Mouse (Mus musculus) heart, embryonic 12.5 days (tissue): ENCODE data around the gene Fus. TPM values are rescaled to one million over a fixed set of nuclear protein-coding genes. Genes with fewer than 3 reads are reported as not detected.

Source experiments
- ATAC-seq: fragments of 200-750 bp; cut with Nextera tagmentation; 2 replicates; pipeline ENCODE4 v1.8.0; 2017; ENCODE audit warnings: moderate TSS enrichment, moderate library complexity; ENCODE audit not compliant: insufficient number of reproducible peaks, low FRiP score
- H3K27ac ChIP-seq: fragments of 300-500 bp; sonication (generic); 2 replicates; pipeline ENCODE4 v1.5.1; 2016; ENCODE audit warnings: mild to moderate bottlenecking, moderate library complexity; ENCODE audit not compliant: poor library complexity, severe bottlenecking
- H3K27me3 ChIP-seq: fragments of 300-500 bp; sonication (generic); replicated peaks from 2 replicates; pipeline ENCODE4 v1.6.1; 2016; ENCODE audit warnings: mild to moderate bottlenecking, moderate library complexity
- H3K36me3 ChIP-seq: fragments of 300-500 bp; sonication (generic); 2 replicates; pipeline ENCODE4 v1.6.1; 2016; ENCODE audit warnings: mild to moderate bottlenecking, moderate library complexity
- H3K4me1 ChIP-seq: fragments of 300-500 bp; sonication (generic); replicated peaks from 2 replicates; pipeline ENCODE4 v1.6.1; 2016; ENCODE audit warnings: mild to moderate bottlenecking
- H3K4me2 ChIP-seq: fragments of 300-500 bp; sonication (generic); 2 replicates; pipeline ENCODE4 v1.6.1; 2016; ENCODE audit warnings: mild to moderate bottlenecking, moderate library complexity
- H3K4me3 ChIP-seq: fragments of 300-500 bp; sonication (generic); 2 replicates; pipeline ENCODE4 v1.5.1; 2016; ENCODE audit warnings: mild to moderate bottlenecking
- H3K9ac ChIP-seq: fragments of 300-500 bp; sonication (generic); 2 replicates; pipeline ENCODE4 v1.6.1; 2016; ENCODE audit warnings: mild to moderate bottlenecking, moderate library complexity
- H3K9me3 ChIP-seq: fragments of 300-500 bp; sonication (generic); replicated peaks from 2 replicates; pipeline ENCODE4 v1.6.1; 2016; ENCODE audit warnings: mild to moderate bottlenecking, moderate library complexity
- WGBS: fragments of 180-500 bp; shearing (Covaris S2); methylation state at CpG from one replicate; pipeline ENCODE4 v1.1.7; 2016; 5-methylcytosine and 5-hydroxymethylcytosine counted together
- polyA plus RNA-seq: library from polyadenylated mRNA; unstranded; fragments of >200 nt; fragmentation: Nextera tagmentation; extraction: Ambion mirVana; gene quantifications from 2 replicates; pipeline ENCODE4 v1.2.1, GENCODE M21; 2016

The Fus gene
- polyA plus RNA-seq, 1 experiment from 2014 or later = 335 TPM

DNA sequence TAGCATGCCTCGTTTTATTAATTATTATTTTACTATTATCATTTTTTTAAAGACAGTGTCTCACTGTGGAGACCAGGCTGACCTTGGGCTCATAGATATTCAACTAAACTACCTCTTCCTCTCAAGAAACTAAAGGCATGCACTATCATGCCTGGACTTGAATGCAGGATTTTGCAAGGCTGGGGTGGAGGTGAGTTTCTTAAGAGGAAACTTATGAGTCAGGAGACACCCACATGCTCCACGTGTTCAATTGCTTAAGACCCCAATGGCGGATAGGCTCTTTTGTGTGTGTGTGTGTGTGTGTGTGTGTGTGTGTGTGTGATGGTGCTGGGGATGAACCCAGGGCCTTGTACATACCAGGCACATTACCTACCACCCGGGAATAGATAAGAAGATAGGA lies 58.1 kb downstream of the Fus start:
- H3K4me2 ChIP-seq = no peak overlapping the region
- H3K9me3 ChIP-seq = no peaks in the 10 kb centered on the region
- no peak overlapping the region for H3K4me3 ChIP-seq
- H3K4me1 ChIP-seq = no peaks in the 10 kb centered on the region
- no peak overlapping the region for H3K9ac ChIP-seq
- no peak overlapping the region for H3K27ac ChIP-seq
- ATAC-seq = no peak
- H3K27me3 ChIP-seq = no peaks in the 10 kb centered on the region
- 62% methylated on average over 4 of the region's 4 CpGs for WGBS
- H3K36me3 ChIP-seq = no peaks in the 10 kb centered on the region

DNA sequence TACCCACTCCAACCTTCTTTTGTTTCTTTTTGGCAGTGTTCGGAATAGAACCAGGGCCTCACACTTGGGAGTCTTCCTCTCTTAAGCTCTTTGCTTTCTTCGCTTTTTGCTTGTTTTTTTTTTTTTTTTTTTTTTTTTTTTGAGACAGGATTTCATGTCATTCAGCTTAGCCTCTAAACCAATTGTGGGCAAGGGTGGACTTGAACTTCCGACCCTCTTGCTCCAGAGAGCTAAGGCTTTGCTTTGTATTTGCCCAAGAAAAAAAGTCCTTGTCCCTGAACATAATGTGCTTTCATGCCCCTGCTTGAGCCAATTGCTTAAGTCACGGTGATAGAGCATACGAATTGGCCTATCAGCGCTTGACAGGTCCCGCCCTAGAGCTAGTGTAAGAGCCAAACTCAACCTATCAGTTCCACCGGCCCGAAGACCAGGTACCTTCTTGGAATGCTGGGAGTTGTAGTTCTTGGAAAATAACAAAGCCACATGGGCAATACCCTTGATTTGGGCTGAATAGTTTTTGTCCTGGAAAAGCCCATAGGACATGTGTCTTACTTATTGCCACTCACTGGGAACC lies 64.2 kb downstream of the Fus start:
- ATAC-seq = peak; percentile 64; the same call in 1 of the 2 replicates
- 41% methylated on average over 9 of the region's 9 CpGs for WGBS

DNA sequence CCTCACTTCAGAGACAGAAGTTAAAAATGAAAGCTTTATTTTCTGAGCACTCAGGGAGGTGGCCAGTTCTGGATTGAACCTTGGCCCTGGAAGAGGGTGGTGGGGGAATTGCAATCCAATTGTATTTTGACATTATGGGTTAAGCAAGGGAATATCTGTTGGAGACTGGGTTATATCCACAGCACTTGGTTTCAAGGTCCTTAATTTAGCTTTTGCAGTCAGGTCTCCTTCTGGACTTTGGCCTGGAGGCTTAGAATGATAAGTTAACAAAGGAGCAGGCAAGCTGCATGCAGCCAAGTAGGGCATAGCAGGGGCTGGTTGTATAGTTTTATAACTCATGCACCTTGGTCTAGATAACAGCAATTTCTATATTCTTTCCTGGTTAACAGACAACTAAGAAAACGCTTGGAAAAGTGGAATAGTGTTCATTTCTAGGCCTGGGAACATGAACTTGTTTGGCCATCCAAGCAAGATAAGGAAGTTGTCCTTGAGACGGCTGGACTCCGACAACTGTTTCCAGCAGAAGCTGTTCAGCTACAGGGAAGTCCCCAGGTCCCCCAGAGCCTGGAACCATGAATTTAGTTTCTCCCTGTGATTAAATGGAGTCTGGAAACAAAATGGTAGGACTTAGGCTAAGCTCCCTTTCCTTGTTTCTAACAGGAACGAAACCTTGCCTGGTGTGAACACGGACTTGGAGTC lies 65.2 kb downstream of the Fus start:
- WGBS = 73% methylated on average over 5 of the region's 5 CpGs
- Histone ChIP-seq H3K9me3 (no peaks in the 10 kb centered on the region), H3K27me3 (no peaks in the 10 kb centered on the region), H3K4me1 (no peaks in the 10 kb centered on the region), H3K36me3 (no peaks in the 10 kb centered on the region), H3K9ac (no peak overlapping the region), H3K27ac (no peak overlapping the region), H3K4me3 (no peak overlapping the region), H3K4me2 (no peak overlapping the region)
- no peak for ATAC-seq

More for the DNA sequence above, 64.2 kb downstream of the Fus start:
- H3K4me3 ChIP-seq = no peak overlapping the region
- H3K9me3 ChIP-seq = no peaks in the 10 kb centered on the region
- H3K4me1 ChIP-seq = no peaks in the 10 kb centered on the region
- H3K27me3 ChIP-seq = no peaks in the 10 kb centered on the region
- H3K4me2 ChIP-seq = no peak overlapping the region
- no peaks in the 10 kb centered on the region for H3K36me3 ChIP-seq
- H3K9ac ChIP-seq = no peak overlapping the region
- H3K27ac ChIP-seq = no peak overlapping the region

DNA sequence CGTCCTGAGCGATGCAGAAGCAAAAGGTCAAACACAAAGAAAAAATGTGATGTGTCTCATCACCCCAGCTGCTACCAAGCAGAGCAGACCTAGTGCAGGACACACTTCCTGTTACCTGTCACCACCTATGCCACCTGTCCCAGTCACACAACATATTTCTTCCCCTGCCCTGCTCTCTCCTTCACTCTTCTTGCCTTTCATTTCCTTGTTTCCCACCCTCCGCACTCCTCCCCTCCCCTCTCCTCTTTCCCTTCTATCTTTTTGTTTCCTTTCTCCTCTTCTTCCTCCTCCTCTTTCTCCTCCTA lies 65.7 kb downstream of the Fus start:
- Histone ChIP-seq H3K27ac (no peak overlapping the region), H3K4me2 (no peak overlapping the region), H3K9me3 (no peaks in the 10 kb centered on the region), H3K4me1 (no peaks in the 10 kb centered on the region), H3K27me3 (no peaks in the 10 kb centered on the region), H3K9ac (no peak overlapping the region), H3K36me3 (no peaks in the 10 kb centered on the region), H3K4me3 (no peak overlapping the region)
- 86% methylated on average over 3 of the region's 3 CpGs for WGBS
- ATAC-seq = no peak

DNA sequence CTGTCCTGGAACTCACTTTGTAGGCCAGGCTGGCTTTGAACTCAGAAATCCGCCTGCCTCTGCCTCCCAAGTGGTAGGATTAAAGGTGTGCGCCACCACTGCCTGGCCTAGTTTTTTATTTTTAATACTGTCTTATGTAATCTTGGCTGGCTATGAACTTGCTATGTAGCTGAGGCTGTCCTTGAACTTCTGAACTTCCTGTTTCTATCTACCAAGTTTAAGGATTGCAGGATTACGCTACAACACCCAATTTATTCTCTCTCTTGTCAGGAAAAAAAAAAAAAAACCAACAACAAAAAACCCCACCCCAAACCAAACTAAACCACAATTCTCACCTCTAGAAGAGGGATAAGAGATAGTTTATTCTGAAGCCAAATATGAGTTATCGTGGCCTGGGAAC lies 66.4 kb downstream of the Fus start:
- no peaks in the 10 kb centered on the region for H3K27me3 ChIP-seq
- H3K27ac ChIP-seq = no peak overlapping the region
- 88% methylated on average over 4 of the region's 4 CpGs for WGBS
- no peaks in the 10 kb centered on the region for H3K4me1 ChIP-seq
- H3K4me2 ChIP-seq = no peak overlapping the region
- ATAC-seq = no peak
- no peak overlapping the region for H3K9ac ChIP-seq
- H3K36me3 ChIP-seq = no peaks in the 10 kb centered on the region
- no peak overlapping the region for H3K4me3 ChIP-seq
- no peaks in the 10 kb centered on the region for H3K9me3 ChIP-seq

Other genes starting within 250 kb of the Fus start
- gene Ctf2, start 235.3 kb upstream of the Fus start, polyA plus RNA-seq = 0.10 TPM in 1 of 2 replicates, not detected in the other
- 3.4 and 3.7 TPM in 2 replicates for gene Fbxl19, start 222.9 kb upstream of the Fus start, polyA plus RNA-seq
- 13.3 and 14.6 TPM in 2 replicates for gene Orai3, start 197.6 kb upstream of the Fus start, polyA plus RNA-seq
- 12.1 and 14.6 TPM in 2 replicates for gene Setd1a, start 190.8 kb upstream of the Fus start, polyA plus RNA-seq
- gene Gm49388, start 181.8 kb upstream of the Fus start, polyA plus RNA-seq = not detected in 2 replicates
- 19.0 and 21.1 TPM in 2 replicates for gene Hsd3b7, start 166.9 kb upstream of the Fus start, polyA plus RNA-seq
- gene Stx4a, start 143.2 kb upstream of the Fus start, polyA plus RNA-seq = 44.7 and 47.4 TPM in 2 replicates
- gene Stx1b, start 142.9 kb upstream of the Fus start, polyA plus RNA-seq = 1.5 and 2.2 TPM in 2 replicates
- 11.5 and 12.9 TPM in 2 replicates for gene Zfp646, start 91.2 kb upstream of the Fus start, polyA plus RNA-seq
- 11.4 and 13.0 TPM in 2 replicates for gene Zfp668, start 90.6 kb upstream of the Fus start, polyA plus RNA-seq
- 1.5 and 1.7 TPM in 2 replicates for gene Prss53, start 76.5 kb upstream of the Fus start, polyA plus RNA-seq
- not detected in 2 replicates for gene Gm21974, start 72.0 kb upstream of the Fus start, polyA plus RNA-seq
- 86.6 and 106 TPM in 2 replicates for gene Vkorc1, start 71.8 kb upstream of the Fus start, polyA plus RNA-seq
- 129 and 142 TPM in 2 replicates for gene Bckdk, start 63.4 kb upstream of the Fus start, polyA plus RNA-seq
- 27.5 and 29.0 TPM in 2 replicates for gene Kat8, start 54.9 kb upstream of the Fus start, polyA plus RNA-seq
- 0.59 and 0.96 TPM in 2 replicates for gene Prss8, start 37.4 kb upstream of the Fus start, polyA plus RNA-seq
- 8.3 and 10.0 TPM in 2 replicates for gene Prss36, start 20.7 kb upstream of the Fus start, polyA plus RNA-seq
- gene Pycard, start 26.4 kb downstream of the Fus start, polyA plus RNA-seq = 28.3 and 31.1 TPM in 2 replicates
- gene Trim72, start 36.5 kb downstream of the Fus start, polyA plus RNA-seq = 0.86 and 1.2 TPM in 2 replicates
- 0.39 and 0.55 TPM in 2 replicates for gene Itgam, start 95.2 kb downstream of the Fus start, polyA plus RNA-seq
- not detected in 2 replicates for gene Gm49368, start 95.2 kb downstream of the Fus start, polyA plus RNA-seq
- gene Itgax, start 162.1 kb downstream of the Fus start, polyA plus RNA-seq = 0.04 and 0.19 TPM in 2 replicates
- 0.71 TPM in 1 of 2 replicates, not detected in the other for gene Itgad, start 186.9 kb downstream of the Fus start, polyA plus RNA-seq
- 632 and 633 TPM in 2 replicates for gene Cox6a2, start 238.9 kb downstream of the Fus start, polyA plus RNA-seq